Mouse (Mus musculus) midbrain, embryonic 15.5 days (tissue): ENCODE measurements around the gene Tom1l2. TPM values are rescaled to one million over a fixed set of nuclear protein-coding genes. Genes with fewer than 3 reads are reported as not detected.

Experiments
- ATAC-seq: fragments of 200-750 bp; cut with Nextera tagmentation; replicated peaks from 2 replicates; pipeline ENCODE4 v1.8.0; 2017; ENCODE audit warnings: moderate TSS enrichment
- H3K27ac ChIP-seq: fragments of 300-500 bp; sonication (generic); 2 replicates; pipeline ENCODE4 v1.5.1; 2015; ENCODE audit warnings: mild to moderate bottlenecking, inconsistent platforms
- H3K27me3 ChIP-seq: fragments of 300-500 bp; sonication (generic); replicated peaks from 2 replicates; pipeline ENCODE4 v1.6.1; 2015; ENCODE audit warnings: inconsistent platforms
- H3K36me3 ChIP-seq: fragments of 300-500 bp; sonication (generic); replicated peaks from 2 replicates; pipeline ENCODE4 v1.6.1; 2015; ENCODE audit warnings: inconsistent platforms
- H3K4me1 ChIP-seq: fragments of 300-500 bp; sonication (generic); 2 replicates; pipeline ENCODE4 v1.6.1; 2015; ENCODE audit warnings: inconsistent platforms
- H3K4me2 ChIP-seq: fragments of 300-500 bp; sonication (generic); 2 replicates; pipeline ENCODE4 v1.6.1; 2015; ENCODE audit warnings: inconsistent platforms, mild to moderate bottlenecking, moderate library complexity
- H3K4me3 ChIP-seq: fragments of 300-500 bp; sonication (generic); 2 replicates; pipeline ENCODE4 v1.5.1; 2015; ENCODE audit warnings: mild to moderate bottlenecking, inconsistent platforms
- H3K9ac ChIP-seq: fragments of 300-500 bp; sonication (generic); 2 replicates; pipeline ENCODE4 v1.6.1; 2015; ENCODE audit warnings: mild to moderate bottlenecking, inconsistent platforms
- H3K9me3 ChIP-seq: fragments of 300-500 bp; sonication (generic); 2 replicates; pipeline ENCODE4 v1.6.1; 2016; ENCODE audit warnings: inconsistent platforms
- WGBS: fragments of 180-500 bp; shearing (Covaris S2); methylation state at CpG from one replicate; pipeline ENCODE4 v1.1.7; 2015; ENCODE audit warnings: mixed read lengths; 5-methylcytosine and 5-hydroxymethylcytosine counted together
- polyA plus RNA-seq: library from polyadenylated mRNA; unstranded; fragments of >200 nt; fragmentation: Nextera tagmentation; extraction: Ambion mirVana; gene quantifications from 2 replicates; pipeline ENCODE4 v1.2.1, GENCODE M21; 2015

The Tom1l2 gene
- polyA plus RNA-seq, 1 experiment from 2014 or later = 72.6 TPM

GRCm38 (mm10) chr11:60253546-60253945 lies 99.2 kb downstream of the Tom1l2 start:
- Histone ChIP-seq H3K9ac (no peak overlapping the region), H3K9me3 (no peaks in the 10 kb centered on the region), H3K4me2 (no peak overlapping the region), H3K27ac (no peak overlapping the region), H3K36me3 (peaks cover 9% of the 10 kb centered on the region; the same call in 1 of the 2 replicates), H3K4me3 (no peak overlapping the region), H3K27me3 (no peaks in the 10 kb centered on the region), H3K4me1 (peaks cover 14% of the 10 kb centered on the region)
- WGBS = 96% methylated on average over 2 of the region's 2 CpGs
- no peak for ATAC-seq

GRCm38 (mm10) chr11:60250971-60251643 lies 101.6 kb downstream of the Tom1l2 start:
- no peak for ATAC-seq
- 57% methylated on average over 6 of the region's 6 CpGs for WGBS
- Histone ChIP-seq H3K4me3 (no peak overlapping the region), H3K27me3 (no peaks in the 10 kb centered on the region), H3K9ac (no peak overlapping the region), H3K36me3 (peaks cover 9% of the 10 kb centered on the region; the same call in 1 of the 2 replicates), H3K4me2 (no peak overlapping the region), H3K4me1 (peaks cover 23% of the 10 kb centered on the region), H3K27ac (no peak overlapping the region), H3K9me3 (no peaks in the 10 kb centered on the region)

- H3K9me3 ChIP-seq = no peaks in the 10 kb centered on the region
- no peak overlapping the region for H3K4me3 ChIP-seq
- H3K4me1 ChIP-seq = peaks cover 16% of the 10 kb centered on the region
- ATAC-seq = no peak
- 81% methylated on average over 2 of the region's 2 CpGs for WGBS
- peaks cover 9% of the 10 kb centered on the region; the same call in 1 of the 2 replicates for H3K36me3 ChIP-seq
- H3K4me2 ChIP-seq = no peak overlapping the region
- H3K27ac ChIP-seq = no peak overlapping the region
- no peaks in the 10 kb centered on the region for H3K27me3 ChIP-seq
- H3K9ac ChIP-seq = no peak overlapping the region
Observed at GRCm38 (mm10) chr11:60249885-60250284, 102.8 kb downstream of the Tom1l2 start.

GRCm38 (mm10) chr11:60248596-60249404 lies 103.9 kb downstream of the Tom1l2 start:
- H3K27me3 ChIP-seq = no peaks in the 10 kb centered on the region

GRCm38 (mm10) chr11:60247753-60248550 lies 104.8 kb downstream of the Tom1l2 start:
- 41% methylated on average over 5 of the region's 5 CpGs for WGBS
- ATAC-seq = no peak

More at GRCm38 (mm10) chr11:60248596-60249404, 103.9 kb downstream of the Tom1l2 start:
- WGBS = 38% methylated on average over 13 of the region's 13 CpGs
- peaks cover 16% of the 10 kb centered on the region for H3K4me1 ChIP-seq
- no peaks in the 10 kb centered on the region for H3K9me3 ChIP-seq
- H3K36me3 ChIP-seq = peaks cover 9% of the 10 kb centered on the region; the same call in 1 of the 2 replicates
- no peak overlapping the region for H3K4me3 ChIP-seq
- no peak overlapping the region for H3K4me2 ChIP-seq
- H3K27ac ChIP-seq = peak overlapping the region; percentile 69
- no peak overlapping the region for H3K9ac ChIP-seq
- no peak; the same call in 1 of the 2 replicates for ATAC-seq

DNA sequence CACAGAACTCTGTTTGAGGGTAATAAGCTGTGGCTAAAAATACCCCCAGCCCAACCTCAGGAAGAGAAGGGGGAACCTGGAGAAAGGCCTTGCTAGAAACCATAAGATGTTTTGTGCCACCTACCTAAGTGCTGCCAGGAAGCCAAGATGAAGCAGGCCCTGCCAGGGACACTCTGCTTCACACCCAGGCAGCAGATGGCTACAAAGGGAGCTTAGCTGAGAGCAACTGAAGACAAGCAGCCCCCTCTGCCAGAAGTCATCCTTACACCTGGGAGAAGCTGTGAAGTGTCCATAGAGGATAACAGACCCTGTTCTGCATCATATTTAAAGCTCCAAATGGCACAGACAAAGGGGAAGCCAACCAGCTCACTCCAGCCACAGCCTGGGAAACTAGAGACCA lies 106.6 kb downstream of the Tom1l2 start:
- Histone ChIP-seq H3K9me3 (no peaks in the 10 kb centered on the region), H3K4me1 (peaks cover 16% of the 10 kb centered on the region), H3K9ac (no peak overlapping the region), H3K4me3 (no peak overlapping the region), H3K36me3 (0 out of 2 replicates have a peak, but pooled peaks cover 15% of the 10 kb centered on the region), H3K27ac (no peak overlapping the region), H3K4me2 (no peak overlapping the region), H3K27me3 (no peaks in the 10 kb centered on the region)
- no peak for ATAC-seq

More at GRCm38 (mm10) chr11:60247753-60248550, 104.8 kb downstream of the Tom1l2 start:
- H3K4me2 ChIP-seq = no peak overlapping the region
- peak overlapping the region; percentile 69 for H3K27ac ChIP-seq
- peaks cover 16% of the 10 kb centered on the region for H3K4me1 ChIP-seq
- H3K9ac ChIP-seq = no peak overlapping the region
- H3K27me3 ChIP-seq = no peaks in the 10 kb centered on the region
- no peak overlapping the region for H3K4me3 ChIP-seq
- H3K36me3 ChIP-seq = 0 out of 2 replicates have a peak, but pooled peaks cover 6% of the 10 kb centered on the region
- H3K9me3 ChIP-seq = no peaks in the 10 kb centered on the region

- Histone ChIP-seq H3K9me3 (no peaks in the 10 kb centered on the region), H3K4me2 (no peak overlapping the region), H3K27ac (no peak overlapping the region), H3K36me3 (0 out of 2 replicates have a peak, but pooled peaks cover 22% of the 10 kb centered on the region), H3K9ac (no peak overlapping the region), H3K27me3 (no peaks in the 10 kb centered on the region), H3K4me1 (peaks cover 16% of the 10 kb centered on the region), H3K4me3 (no peak overlapping the region)
- 71% methylated on average over 11 of the region's 11 CpGs for WGBS
- ATAC-seq = no peak
Observed at GRCm38 (mm10) chr11:60244503-60245143, 108.1 kb downstream of the Tom1l2 start.

GRCm38 (mm10) chr11:60240509-60240908 lies 112.2 kb downstream of the Tom1l2 start:
- Histone ChIP-seq H3K9me3 (no peaks in the 10 kb centered on the region), H3K4me1 (no peaks in the 10 kb centered on the region), H3K4me3 (no peak overlapping the region), H3K4me2 (no peak overlapping the region), H3K9ac (no peak overlapping the region), H3K27ac (no peak overlapping the region), H3K36me3 (peaks cover 22% of the 10 kb centered on the region; the same call in 1 of the 2 replicates), H3K27me3 (no peaks in the 10 kb centered on the region)
- 82% methylated on average over 4 of the region's 4 CpGs for WGBS
- no peak for ATAC-seq

- Histone ChIP-seq H3K4me3 (no peak overlapping the region), H3K4me1 (peaks cover 11% of the 10 kb centered on the region; the same call in 1 of the 2 replicates), H3K36me3 (peaks cover 7% of the 10 kb centered on the region; the same call in 1 of the 2 replicates), H3K4me2 (no peak overlapping the region), H3K27ac (no peak overlapping the region), H3K9me3 (no peaks in the 10 kb centered on the region), H3K27me3 (no peaks in the 10 kb centered on the region), H3K9ac (no peak overlapping the region)
- ATAC-seq = no peak
- 89% methylated on average over 5 of the region's 5 CpGs for WGBS
Observed at GRCm38 (mm10) chr11:60235351-60235750, 117.4 kb downstream of the Tom1l2 start.

DNA sequence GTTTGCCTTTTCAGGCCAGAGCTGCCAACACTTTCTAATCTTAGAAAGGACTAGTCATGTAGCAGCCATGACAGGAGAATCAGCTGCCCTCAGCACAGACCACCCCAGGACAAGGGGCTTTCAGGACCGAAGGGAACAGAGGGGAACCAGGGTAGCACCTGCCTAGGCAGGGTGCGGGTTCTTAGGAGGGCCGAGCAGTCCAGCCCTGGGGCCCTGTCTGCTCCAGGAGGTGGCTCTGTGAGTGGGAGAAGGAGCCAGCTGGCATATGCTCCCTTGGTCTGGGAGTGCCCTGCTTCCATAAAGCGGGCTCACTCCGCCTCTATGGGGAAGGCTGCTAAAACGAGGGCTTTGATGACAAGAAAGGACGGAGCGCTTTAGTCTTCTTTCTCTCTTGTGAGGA lies 119.5 kb downstream of the Tom1l2 start:
- Histone ChIP-seq H3K9ac (no peak overlapping the region), H3K4me3 (no peak overlapping the region), H3K4me2 (no peak overlapping the region), H3K27me3 (no peaks in the 10 kb centered on the region), H3K4me1 (peaks cover 11% of the 10 kb centered on the region; the same call in 1 of the 2 replicates), H3K27ac (peak overlapping the region; percentile 69; the same call in 1 of the 2 replicates), H3K36me3 (peaks cover 12% of the 10 kb centered on the region; the same call in 1 of the 2 replicates), H3K9me3 (no peaks in the 10 kb centered on the region)
- no peak for ATAC-seq
- 58% methylated on average over 8 of the region's 8 CpGs for WGBS

GRCm38 (mm10) chr11:60232441-60233058 lies 120.2 kb downstream of the Tom1l2 start:
- H3K4me2 ChIP-seq = no peak overlapping the region
- ATAC-seq = no peak
- no peaks in the 10 kb centered on the region for H3K27me3 ChIP-seq
- 76% methylated on average over 14 of the region's 14 CpGs for WGBS
- peaks cover 12% of the 10 kb centered on the region; the same call in 1 of the 2 replicates for H3K36me3 ChIP-seq
- no peak overlapping the region for H3K9ac ChIP-seq
- H3K4me1 ChIP-seq = peaks cover 11% of the 10 kb centered on the region; the same call in 1 of the 2 replicates
- no peak overlapping the region for H3K27ac ChIP-seq
- H3K4me3 ChIP-seq = no peak overlapping the region
- H3K9me3 ChIP-seq = no peaks in the 10 kb centered on the region
